Mouse (Mus musculus) lung, postnatal 14 days (tissue): Measurements from ENCODE around the gene Klhdc8b.
A peak's percentile ranks its signal among the peaks of the same experiment; 100 is the strongest.

Experiments
- DNase-seq: peaks from one replicate; pipeline ENCODE4 v3.0.0; 2021

The Klhdc8b gene

DNA sequence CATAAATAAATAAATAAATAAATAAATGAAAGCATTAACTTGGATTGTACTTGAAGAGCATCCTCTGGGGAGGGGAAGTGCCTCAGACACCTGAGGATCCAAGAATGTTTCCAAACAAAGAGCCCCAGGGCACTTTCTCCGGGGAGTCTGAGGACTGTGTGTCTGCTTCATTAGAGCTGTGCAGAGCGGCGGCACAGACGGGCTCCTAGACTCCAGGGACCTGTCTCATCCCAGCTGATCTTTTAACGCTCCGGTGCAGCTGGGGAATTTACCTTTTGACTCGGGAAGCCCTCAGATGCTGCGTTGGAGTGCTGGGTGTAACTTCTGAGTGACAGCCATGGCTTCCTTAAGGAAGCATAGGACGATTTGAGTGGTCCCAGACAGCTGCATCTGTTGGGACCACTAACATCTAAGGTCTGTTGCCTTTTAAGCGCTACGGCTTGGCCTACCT, at the start of gene Klhdc8b:
Gene Klhdc8b, minus strand, starts transcription at position 401 of the 451 bp plus-strand sequence.
- no peak for DNase-seq

- DNase-seq: no peak
These were observed 47.4 kb upstream of the Klhdc8b start for GRCm38 (mm10) chr9:108508776-108509175.

DNA sequence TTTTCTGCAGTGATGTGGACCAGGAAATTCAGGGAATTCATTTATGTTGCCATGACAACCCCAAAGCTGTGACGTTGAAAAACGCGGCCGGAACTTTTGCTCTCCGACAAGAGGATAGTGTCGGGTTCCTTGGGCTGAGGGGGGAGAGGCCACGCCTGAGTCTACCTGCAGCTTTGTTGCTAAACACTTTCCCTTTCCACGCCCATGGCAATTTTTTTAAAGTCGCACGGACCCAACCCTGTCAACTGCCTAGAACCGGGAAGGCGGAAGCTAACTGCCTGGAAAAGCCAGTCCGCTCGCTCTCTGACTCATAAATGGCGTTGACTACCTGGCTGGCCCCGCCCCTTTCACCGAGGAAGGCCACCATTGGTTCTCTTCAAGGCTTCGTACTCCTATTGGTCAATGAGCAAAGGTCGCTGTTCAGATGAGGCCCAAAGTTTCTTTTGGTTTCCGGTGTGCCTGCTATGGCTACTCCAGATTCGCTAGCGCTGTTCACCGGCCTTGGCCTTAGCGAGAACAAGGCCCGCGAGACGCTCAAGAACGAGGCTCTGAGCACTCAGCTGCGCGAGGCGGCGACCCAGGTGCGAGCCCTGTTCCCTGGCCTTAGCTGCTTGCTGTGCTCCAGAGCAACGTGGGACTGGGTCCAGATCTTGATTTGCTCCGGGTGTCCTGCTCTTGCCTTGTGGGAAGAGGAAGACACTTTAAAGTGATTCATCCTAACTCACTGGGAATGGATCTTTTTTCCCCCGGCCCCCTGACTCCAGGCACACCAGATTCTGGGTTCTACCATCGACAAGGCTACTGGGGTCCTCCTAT, 46.4 kb upstream of the Klhdc8b start, which contains the start of gene Qars:
Gene Qars, plus strand, starts transcription at position 88 of the 816 bp plus-strand sequence.
- DNase-seq: peak; percentile 93

- DNase-seq: no peak
These were observed 45.5 kb upstream of the Klhdc8b start for GRCm38 (mm10) chr9:108506901-108507300.

GRCm38 (mm10) chr9:108499943-108500342, 38.6 kb upstream of the Klhdc8b start:
- DNase-seq: no peak

GRCm38 (mm10) chr9:108499231-108499630, 37.9 kb upstream of the Klhdc8b start:
- DNase-seq: no peak

DNA sequence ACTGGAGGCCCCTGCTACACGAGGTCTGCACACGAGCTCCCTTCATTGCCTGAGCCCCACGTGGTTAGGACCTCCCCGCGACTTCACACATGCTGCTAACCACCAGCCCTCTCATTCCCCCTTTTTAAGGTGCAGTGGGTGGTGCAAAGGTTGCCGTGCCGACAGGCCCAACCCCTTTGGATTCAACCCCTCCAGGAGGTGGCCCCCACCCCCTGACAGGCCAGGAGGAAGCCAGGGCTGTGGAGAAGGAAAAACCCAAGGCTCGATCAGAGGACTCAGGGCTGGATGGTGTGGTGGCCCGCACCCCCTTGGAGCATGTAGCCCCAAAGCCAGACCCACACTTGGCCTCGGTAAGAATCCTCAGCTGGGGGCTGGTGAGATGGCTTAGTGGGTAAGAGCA, 33.5 kb upstream of the Klhdc8b start:
- no peak for DNase-seq

GRCm38 (mm10) chr9:108494146-108494825, 32.9 kb upstream of the Klhdc8b start:
- DNase-seq: no peak

DNA sequence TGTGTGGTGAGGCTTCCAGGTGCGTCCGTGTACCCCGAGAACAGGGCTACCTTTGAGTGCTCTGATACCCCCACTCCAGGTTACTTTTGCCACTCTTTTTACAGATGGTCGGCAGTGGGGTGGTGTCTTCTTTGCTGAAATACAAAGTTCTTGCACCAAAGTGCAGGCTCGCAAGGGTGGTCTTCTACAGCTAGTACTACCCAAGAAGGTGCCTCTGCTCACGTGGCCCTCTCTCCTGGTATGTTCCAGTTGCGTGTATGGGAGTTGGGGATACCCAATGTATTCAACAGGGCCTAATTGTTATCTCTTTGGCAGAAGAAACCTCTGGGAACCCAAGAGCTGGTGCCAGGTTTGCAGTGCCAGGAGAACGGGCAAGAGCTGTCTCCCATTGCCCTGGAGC, 31.9 kb upstream of the Klhdc8b start:
- no peak for DNase-seq

DNA sequence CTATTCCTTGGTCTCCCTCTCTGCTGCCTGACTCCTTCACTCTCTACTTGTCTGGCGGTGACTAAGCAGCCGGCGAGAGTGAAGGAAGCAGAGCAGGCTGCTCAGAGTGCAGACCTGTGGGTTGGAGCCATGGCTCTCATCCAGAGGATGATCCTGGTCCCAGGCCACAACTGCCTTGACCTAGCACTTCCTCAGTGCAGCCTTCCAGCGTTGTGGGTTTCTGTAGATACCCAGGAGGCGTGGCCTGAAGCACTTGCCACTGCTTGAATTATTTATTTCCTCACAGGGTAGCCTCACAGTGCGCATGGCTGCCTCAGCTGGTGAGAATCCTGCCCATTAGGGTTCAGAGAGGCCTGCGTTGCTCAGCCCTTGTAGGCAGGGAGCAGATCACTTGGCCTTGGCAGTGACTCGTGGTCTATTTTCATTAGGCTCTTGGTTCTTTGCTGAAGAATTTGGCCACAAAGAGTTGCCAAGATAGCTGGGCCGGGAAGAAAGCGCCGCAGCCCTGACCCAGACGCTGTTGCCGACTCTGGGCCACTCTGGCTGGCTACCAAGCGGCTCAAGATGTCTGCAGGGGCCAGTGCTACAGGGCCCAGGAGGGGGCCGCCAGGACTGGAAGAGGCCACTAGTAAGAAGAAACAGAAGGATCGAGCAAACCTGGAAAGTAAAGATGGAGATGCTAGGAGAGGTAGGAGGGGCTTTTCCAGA, 30.8 kb upstream of the Klhdc8b start:
- DNase-seq: no peak

DNA sequence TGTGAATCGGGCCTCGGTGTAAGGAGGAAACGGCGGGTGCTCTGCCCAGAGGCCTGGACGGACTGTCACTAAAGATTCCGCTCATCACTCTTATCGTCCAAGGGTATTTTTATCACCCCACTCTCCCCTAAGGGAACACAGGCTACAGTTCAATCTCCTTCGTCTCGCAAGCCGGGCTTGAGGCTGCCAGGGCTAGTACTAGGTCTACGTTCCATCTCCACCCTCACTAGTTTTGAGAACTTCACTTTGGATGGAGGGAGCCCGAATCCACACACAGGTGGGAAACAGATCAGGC, 29.9 kb upstream of the Klhdc8b start:
- DNase-seq: no peak

DNA sequence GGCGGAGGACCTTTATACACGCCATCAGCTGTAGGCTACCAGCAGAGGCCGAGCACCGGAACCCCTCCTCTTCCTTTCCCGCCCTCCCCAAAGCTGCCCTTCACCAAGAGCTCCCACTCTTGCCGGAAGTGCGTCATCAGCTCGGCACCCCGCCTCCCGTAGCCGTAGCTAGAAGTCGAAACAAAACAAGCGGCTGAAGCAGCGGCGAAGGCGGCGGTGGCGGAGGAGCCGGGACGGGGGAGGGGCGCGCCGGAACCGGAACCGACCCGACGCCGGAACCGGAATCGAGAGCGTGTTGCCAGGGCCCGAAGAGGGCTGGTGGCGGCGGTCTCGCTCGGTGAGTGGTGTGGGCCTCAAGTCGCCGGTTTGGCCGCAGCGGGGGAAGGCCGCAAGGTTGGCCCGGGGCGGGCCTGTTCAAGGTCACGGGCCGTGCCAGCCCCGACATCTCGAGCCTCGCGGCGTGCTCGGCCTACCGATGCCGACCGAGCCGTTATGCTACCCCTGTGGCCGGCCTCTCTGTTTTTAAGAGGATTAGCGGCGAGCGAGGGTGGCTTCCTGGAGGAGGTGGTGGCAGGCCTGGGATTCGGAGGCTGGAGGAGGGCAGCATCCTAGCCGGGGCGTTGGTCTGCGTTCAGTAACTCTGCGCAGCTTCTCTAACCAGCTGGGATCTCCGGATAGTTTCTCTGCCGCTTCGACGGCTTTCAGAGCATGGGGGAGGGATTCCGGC, 29.3 kb upstream of the Klhdc8b start, which contains the start of gene Usp19:
Gene Usp19, plus strand, starts transcription at position 44 of the 727 bp plus-strand sequence.
- peak; percentile 97 for DNase-seq

DNA sequence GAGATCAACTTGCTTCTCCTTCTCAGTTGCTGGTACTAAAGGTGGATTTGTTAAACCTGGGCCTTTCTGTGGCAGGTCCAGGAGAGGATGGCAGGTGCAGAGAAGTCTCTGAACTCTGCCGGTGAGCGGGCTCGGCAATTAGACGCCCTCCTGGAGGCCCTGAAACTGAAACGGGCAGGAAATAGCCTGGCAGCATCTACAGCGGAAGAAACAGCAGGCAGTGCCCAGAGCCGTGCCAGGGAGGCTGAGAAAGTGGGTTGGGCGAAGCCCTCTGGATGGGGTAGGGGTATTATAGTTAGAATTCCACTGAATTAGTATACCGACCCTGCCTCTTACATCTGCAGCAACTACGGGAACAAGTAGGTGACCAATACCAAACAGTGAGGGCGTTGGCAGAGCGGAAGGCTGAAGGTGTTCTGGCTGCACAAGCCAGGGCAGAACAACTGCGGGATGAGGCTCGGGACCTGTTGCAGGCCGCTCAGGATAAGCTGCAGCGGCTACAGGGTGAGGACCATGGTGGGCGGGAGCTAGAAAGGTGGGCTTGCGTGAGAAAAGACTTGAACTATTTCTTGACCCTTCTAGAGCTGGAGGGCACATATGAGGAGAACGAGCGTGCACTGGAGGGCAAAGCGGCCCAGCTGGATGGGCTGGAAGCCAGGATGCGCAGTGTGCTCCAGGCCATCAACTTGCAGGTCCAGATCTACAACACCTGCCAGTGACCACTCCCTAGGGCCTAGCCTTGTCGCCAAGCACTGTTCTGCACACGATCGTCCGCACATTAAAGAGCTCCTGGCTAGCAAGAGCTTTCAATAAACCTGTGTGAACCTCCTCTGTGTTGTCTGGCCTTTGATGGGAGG, 28.5 kb upstream of the Klhdc8b start:
- DNase-seq: no peak

- no peak for DNase-seq
These were observed 27.8 kb upstream of the Klhdc8b start for GRCm38 (mm10) chr9:108489215-108489614.

GRCm38 (mm10) chr9:108488403-108488802, 27.0 kb upstream of the Klhdc8b start:
- no peak for DNase-seq

DNA sequence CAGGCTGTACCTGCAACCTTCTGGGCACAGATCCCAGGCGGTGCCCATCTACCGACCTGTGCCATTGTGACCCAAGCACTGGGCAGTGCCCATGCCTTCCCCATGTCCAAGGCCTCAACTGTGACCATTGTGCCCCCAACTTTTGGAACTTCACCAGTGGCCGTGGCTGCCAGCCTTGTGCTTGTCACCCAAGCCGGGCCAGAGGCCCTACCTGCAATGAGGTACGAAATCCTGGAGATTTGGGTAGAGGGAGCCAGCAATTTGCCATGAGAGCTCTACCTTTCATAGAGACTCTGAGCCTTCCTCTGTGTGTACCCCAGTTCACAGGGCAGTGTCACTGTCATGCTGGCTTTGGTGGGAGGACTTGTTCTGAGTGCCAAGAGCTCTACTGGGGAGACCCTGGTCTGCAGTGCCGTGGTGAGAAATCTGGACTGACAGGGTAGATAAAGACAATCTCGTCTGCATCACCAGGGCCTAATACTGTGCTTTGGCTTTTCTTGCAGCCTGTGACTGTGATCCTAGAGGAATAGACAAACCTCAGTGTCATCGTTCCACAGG, 25.7 kb upstream of the Klhdc8b start:
- DNase-seq: no peak

- DNase-seq: no peak
These were observed 24.0 kb upstream of the Klhdc8b start for GRCm38 (mm10) chr9:108485301-108485875.

- no peak for DNase-seq
These were observed 22.6 kb upstream of the Klhdc8b start for GRCm38 (mm10) chr9:108484021-108484420.

- no peak for DNase-seq
These were observed 21.8 kb upstream of the Klhdc8b start for GRCm38 (mm10) chr9:108483051-108483790.

DNA sequence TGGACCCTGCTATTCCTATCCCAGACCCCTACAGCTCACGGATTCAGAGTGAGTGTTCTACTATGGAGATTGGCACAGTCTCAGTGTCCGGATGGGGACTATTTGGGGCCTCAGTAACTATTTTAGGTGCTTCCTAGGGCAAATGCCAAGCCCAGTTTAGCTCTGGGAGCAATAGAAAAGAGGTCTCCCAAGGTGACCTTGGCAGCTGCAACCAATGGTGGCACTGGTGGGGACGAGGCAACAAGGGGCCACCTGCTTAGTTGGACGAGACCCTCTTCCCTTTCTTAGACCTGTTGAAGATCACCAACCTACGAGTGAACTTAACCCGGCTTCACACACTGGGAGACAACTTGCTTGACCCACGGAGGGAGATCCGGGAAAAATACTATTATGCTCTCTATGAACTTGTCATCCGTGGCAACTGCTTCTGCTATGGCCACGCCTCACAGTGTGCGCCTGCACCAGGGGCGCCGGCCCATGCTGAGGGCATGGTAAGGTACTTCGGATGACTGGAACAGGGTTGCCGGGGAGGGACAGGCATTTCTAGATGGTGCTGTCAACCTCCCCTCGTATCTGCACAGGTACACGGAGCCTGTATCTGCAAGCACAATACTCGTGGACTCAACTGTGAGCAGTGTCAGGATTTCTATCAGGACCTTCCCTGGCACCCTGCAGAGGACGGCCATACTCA, 20.3 kb upstream of the Klhdc8b start:
- DNase-seq: no peak
